Mouse (Mus musculus): Measurements from ENCODE around the gene Ntrk3.

Gene Ntrk3

GRCm38 (mm10) chr7:78520243-78520927 is 217.4 kb downstream of the Ntrk3 start:
- no peak for DNase-seq (ENCODE audit: low read depth)

DNA sequence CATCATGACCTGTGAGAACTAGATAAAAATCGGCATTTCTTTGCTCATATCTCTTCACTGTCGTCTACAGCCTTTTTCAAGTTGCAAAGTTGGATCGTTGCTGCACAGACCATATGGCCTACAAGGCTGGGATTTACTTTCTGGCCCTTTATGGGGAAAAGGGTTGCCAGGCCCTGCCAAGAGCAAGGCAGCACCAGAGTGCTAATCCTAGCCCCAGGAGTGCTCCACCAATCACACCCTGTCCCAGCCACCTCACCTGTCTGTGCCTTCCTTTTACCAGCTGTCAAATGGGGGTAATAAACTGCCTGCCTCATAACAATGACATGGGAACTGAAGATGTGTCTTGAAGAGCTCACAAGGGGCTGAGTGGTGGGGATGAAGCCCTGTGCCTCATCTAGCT is 218.1 kb downstream of the Ntrk3 start:
- DNase-seq (ENCODE audit: low read depth), result no peak

GRCm38 (mm10) chr7:78518760-78519363 is 218.9 kb downstream of the Ntrk3 start:
- no peak for DNase-seq (ENCODE audit: low read depth)

DNA sequence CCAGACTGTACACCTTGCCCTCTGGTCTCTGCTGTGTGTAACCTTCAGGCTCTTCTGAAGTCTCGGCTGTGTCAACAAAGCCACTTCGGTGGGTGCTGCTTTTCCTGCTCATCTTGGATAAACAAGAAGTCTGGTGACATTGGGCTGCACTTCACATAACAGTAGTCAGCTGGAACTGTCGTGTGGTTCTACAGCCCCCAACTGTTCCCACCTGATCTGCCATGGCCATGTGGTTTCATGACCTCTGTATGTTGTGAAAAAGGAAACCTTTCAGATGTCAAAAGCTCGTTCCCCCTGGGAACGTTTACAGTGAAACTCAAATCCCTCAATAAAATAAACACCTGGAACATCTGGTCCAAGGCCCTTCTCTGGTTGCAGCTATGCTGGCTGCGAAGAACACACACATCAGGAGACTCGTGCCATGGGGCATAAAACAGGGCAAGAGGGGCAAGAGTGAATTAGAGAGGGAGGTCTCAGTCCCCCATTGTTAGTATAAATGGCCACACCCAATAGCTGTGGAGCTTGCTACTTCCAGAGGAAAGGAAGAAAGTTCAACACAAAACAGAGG is 222.7 kb downstream of the Ntrk3 start:
- no peak for DNase-seq (ENCODE audit: low read depth)

DNA sequence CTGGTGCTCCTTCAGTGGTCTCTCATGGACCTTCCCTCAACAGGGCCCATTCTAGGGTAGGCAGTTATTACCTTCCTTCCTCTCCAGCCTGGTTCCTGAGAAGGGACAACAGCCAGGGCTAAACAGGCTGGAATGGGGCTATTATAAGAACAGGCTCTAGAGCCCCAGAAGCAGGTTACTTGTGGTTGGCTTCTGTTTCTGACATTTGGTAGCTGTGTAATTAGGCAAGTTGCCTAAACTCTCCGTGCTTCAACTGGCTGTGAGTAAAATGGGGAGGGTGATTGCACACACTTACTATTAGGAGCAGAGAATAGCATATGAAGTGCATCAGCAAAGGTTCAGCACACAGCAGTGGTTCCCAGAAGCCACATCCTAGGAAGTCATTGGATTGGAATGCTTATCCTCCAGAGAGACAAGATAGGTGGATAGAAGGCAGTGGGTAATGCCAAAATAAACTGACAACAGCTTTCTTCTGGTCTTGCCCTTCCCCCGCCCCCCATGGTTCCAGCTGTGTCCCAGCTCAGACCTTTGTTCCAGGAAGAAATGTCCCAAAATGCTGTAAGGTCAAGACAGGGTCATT is 230.7 kb downstream of the Ntrk3 start:
- no peak for DNase-seq (ENCODE audit: low read depth)

- DNase-seq (ENCODE audit: low read depth), result no peak
These were observed 236.9 kb downstream of the Ntrk3 start for GRCm38 (mm10) chr7:78500863-78501262.

GRCm38 (mm10) chr7:78499970-78500369 is 237.8 kb downstream of the Ntrk3 start:
- DNase-seq (ENCODE audit: low read depth), result no peak

DNA sequence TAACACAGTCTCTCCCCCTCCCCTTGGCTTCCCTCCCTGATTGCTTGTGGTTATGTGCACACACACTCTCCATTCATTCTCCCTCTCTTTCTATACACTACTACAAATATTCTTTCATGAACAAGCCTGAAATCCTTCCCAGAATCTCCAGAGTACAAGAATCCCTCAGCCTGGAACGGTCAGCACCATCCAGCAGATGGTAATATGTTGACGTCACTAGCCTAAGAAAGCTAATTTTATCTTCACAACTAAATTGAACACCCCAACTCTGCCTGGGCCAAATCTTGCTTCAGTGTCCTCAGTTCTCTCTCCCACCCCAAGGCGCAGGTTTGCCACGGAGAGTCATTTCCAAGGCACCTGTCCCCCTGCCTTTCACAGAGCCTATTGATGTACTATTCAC is 239.5 kb downstream of the Ntrk3 start:
- no peak for DNase-seq (ENCODE audit: low read depth)

DNA sequence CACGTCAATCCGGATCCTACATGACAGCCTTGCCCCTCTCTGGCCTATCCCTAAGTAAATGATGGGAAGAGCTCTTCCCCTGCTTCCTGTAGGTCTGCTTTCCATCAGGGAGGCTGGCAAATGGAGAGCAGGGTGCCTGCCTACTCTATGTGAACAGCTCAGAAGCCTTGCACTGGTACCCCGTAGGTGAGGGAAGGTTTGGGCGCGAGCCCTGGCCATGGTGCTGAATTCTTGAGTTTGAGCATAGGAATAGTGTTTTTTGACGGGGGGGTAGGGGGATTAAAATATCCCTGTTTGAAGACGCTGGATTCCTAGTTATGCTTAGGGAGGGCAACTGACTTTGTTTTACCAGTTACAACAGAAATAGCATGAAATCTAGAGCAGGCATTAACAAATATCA is 240.0 kb downstream of the Ntrk3 start:
- DNase-seq (ENCODE audit: low read depth), result no peak

GRCm38 (mm10) chr7:78493591-78493990 is 244.2 kb downstream of the Ntrk3 start:
- DNase-seq (ENCODE audit: low read depth), result no peak

GRCm38 (mm10) chr7:78491176-78491575 is 246.6 kb downstream of the Ntrk3 start:
- DNase-seq (ENCODE audit: low read depth), result no peak

- DNase-seq (ENCODE audit: low read depth), result no peak
These were observed 253.5 kb downstream of the Ntrk3 start for GRCm38 (mm10) chr7:78484290-78484689.

DNA sequence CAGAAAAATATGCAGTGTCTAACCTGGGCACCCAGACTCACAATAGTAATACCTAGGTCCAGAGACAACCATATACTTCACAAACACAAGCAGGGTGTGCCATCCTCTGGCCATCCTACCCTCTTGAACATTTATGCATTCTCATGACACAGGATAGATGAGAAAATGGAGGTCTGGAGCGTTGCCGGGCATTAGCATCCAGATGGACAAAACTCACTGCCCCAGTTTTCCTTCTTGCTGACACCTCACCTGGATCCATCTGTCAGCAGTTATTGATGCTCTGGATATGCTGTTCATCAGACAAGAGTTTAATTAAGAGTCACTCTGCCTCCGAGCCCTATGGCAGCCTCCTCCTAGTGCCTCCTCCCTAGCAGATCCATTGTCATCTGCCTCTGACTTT is 254.1 kb downstream of the Ntrk3 start:
- no peak for DNase-seq (ENCODE audit: low read depth)

DNA sequence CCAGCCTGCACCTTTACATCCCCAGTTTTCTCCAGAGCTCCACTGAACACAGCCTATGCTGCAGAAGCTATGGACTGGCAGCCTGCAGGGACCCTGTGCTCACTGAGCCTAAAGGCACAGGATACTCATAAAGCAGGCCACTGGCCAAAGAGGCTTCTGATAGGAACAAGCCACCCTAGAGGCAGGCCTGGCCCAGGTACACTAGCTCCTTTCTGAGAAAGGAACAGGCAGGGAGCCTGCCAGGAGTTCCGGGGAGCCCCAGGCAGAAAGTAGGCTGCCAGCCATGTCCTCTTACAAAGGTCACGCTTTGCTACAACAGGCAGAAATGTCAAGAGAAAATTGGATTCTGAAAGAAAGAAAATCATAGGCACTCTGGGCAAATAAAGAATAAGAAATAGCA is 254.8 kb downstream of the Ntrk3 start:
- no peak for DNase-seq (ENCODE audit: low read depth)

DNA sequence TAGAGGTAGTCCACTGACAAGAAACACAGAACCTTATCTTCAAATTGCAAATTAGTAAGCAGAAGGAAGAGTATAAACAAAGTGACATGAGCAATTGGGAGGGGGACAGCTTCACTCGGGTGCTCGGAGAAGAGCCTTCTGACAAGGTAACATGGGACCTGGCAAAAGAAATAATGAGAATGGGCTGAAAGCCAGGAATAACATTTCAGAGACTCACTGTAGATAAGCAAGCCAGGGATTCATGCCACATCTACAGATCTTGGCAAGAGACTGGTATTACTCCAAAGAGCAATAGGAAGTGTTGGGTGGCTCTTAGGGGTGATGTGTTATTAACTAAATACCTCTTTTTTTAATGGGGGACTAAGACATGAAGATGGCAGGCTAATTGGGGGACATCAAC is 258.9 kb downstream of the Ntrk3 start:
- no peak for DNase-seq (ENCODE audit: low read depth)

GRCm38 (mm10) chr7:78471755-78472154 is 266.1 kb downstream of the Ntrk3 start:
- no peak for DNase-seq (ENCODE audit: low read depth)

GRCm38 (mm10) chr7:78471270-78471669 is 266.5 kb downstream of the Ntrk3 start:
- DNase-seq (ENCODE audit: low read depth), result no peak

- no peak for DNase-seq (ENCODE audit: low read depth)
These were observed 275.2 kb downstream of the Ntrk3 start for GRCm38 (mm10) chr7:78462605-78463004.

GRCm38 (mm10) chr7:78459021-78459420 is 278.8 kb downstream of the Ntrk3 start:
- no peak for DNase-seq (ENCODE audit: low read depth)

- DNase-seq (ENCODE audit: low read depth), result no peak
These were observed 286.1 kb downstream of the Ntrk3 start for GRCm38 (mm10) chr7:78451666-78452065.

- no peak for DNase-seq (ENCODE audit: low read depth)
These were observed 287.8 kb downstream of the Ntrk3 start for GRCm38 (mm10) chr7:78449909-78450592.

DNA sequence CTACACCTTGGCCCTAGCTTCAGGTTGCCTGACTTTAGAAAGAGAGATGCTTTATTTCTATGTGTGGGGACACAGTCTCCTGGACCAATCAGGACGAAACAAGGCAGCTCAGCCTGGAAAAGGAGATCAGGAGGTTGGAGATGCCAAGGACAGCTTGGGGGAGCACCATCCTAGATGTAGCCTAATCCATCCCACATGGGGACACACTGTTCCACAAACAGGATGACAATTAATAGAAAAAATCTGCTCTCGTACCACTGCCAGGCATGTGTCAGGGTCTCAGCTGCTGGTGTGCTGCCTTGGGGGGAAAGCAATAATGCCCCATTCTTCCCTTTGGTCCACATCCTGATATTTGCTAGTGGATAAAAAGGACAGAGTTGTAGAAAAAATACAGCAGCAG is 289.0 kb downstream of the Ntrk3 start:
- DNase-seq (ENCODE audit: low read depth), result no peak
